Mouse (Mus musculus): ENCODE measurements around the gene Zfp710. TPM values are rescaled to one million over a fixed set of nuclear protein-coding genes. Genes with fewer than 3 reads are reported as not detected.
"Not testable (repeated sequence)": the region's sequence is repeated elsewhere in the genome, so short reads cannot be mapped to it uniquely, and the experiment has no call there.

Zfp710 gene
- 14.8 and 15.3 TPM in 2 replicates for polyA plus RNA-seq (2015; fragmentation: Nextera tagmentation; extraction: Ambion mirVana)

DNA sequence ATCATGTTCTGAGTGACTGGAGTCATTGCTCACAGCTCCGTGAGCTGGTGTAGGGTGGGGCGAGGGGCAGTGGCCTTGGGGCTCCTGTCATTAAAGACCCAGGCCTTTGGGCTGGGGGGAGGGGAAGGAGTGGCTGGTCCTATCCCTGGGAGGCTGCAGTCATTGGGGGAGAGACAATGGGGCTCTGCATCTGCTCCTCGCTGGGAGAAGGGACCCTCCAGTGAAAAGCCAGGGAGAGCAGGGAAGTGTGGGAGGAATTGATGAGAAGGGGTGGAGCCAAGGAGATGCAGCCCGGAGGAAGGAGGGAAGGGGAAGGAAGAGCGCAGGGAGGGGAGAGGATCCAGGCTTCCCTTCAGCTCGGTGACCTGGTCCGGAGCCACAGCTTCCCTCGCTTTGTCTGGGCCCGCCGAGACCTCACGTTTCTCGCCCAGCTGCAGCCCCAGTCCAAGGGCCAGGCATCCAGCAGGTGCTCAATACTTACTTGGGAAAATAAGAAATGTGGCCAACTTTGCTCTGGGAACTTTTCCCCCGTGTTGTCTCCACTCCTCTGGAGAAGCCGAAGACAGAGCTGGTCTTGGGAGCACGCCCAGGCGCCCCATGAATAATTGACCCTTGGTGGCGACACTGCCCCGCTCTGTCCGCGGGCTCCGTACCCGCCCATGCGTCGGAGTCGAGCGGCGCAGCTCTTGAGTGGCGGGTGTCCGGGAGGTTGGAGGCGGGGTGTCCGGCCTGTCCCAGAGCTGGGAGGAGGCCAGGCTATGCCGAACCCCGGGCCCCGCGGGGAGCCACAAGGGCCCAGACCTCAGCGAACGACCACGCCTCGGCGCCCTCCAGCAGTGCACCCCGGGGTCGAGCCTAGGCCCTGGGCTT is at the start of gene Zfp710:
Gene Zfp710 (plus strand): TSS at position 294 of the 870 bp plus-strand sequence.
- Histone ChIP-seq H3K4me2 (ENCODE audit: low read length) (peak within 1 kb of the TSS; percentile 89), H3K9ac (ENCODE audit: low read depth, low read length) (peak within 1 kb of the TSS; percentile 98), H3K27ac (peak within 1 kb of the TSS; percentile 98), H3K27me3 (ENCODE audit: insufficient read depth, low read length) (no peaks in the 10 kb centered on the region), H3K4me3 (replicated peaks; ENCODE audit: low read depth, low read length) (peak within 1 kb of the TSS; percentile 92), H3K9me3 (replicated peaks; ENCODE audit: low read length) (no peaks in the 10 kb centered on the region), H3K36me3 (ENCODE audit: insufficient read depth, low read length) (no peaks in the 10 kb centered on the region), H3K4me1 (replicated peaks; ENCODE audit: insufficient read depth, low read length) (0 out of 2 replicates have a peak, but pooled peaks cover 8% of the 10 kb centered on the region)
- WGBS, result under 1% methylated on average over 42 of the region's 42 CpGs
- ATAC-seq (replicated peaks; ENCODE audit: low FRiP score, low read depth) (peak; percentile 83), DNase-seq (ENCODE audit: low spot score) (peak; percentile 90)
- peak; percentile 46 for TF ChIP-seq CTCF (IDR thresholded peaks at IDR 0.05; ENCODE audit: low read depth)

DNA sequence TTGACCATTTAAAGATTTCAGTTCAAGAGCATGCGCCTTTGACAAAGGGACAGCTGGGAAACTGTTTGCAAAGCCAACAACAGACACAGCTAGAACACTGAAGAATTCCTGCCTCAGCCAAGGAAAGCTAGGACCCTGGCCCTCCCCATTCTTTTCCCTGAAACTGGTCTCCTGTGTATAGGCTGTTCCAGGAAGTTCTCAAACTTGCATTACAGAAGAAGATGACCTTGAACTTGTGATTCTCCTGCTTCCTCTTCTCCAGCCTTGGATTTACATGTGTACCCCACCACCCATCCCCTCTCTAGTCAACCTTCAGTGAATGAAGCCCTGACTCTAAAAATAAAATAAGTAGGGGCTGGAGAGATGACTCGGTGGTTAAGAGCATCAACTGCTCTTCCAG is 49.3 kb upstream of the Zfp710 start:
- WGBS, result 94% methylated on average over 2 of the region's 2 CpGs
- no peak overlapping the region for H3K27ac ChIP-seq
- no peak for TF ChIP-seq CTCF (IDR thresholded peaks at IDR 0.05; ENCODE audit: low read depth)
- DNase-seq (ENCODE audit: low spot score), result no peak
- H3K36me3 ChIP-seq (ENCODE audit: insufficient read depth, low read length), result no peaks in the 10 kb centered on the region
- H3K9me3 ChIP-seq (replicated peaks; ENCODE audit: low read length), result no peaks in the 10 kb centered on the region
- H3K4me3 ChIP-seq (replicated peaks; ENCODE audit: low read depth, low read length), result no peak overlapping the region
- no peaks in the 10 kb centered on the region for H3K27me3 ChIP-seq (ENCODE audit: insufficient read depth, low read length)
- no peak overlapping the region for H3K4me2 ChIP-seq (ENCODE audit: low read length)
- H3K9ac ChIP-seq (ENCODE audit: low read depth, low read length), result no peak overlapping the region
- no peaks in the 10 kb centered on the region for H3K4me1 ChIP-seq (replicated peaks; ENCODE audit: insufficient read depth, low read length)
- no peak for ATAC-seq (replicated peaks; ENCODE audit: low FRiP score, low read depth)

- Histone ChIP-seq H3K36me3 (ENCODE audit: insufficient read depth, low read length) (no peaks in the 10 kb centered on the region), H3K4me1 (replicated peaks; ENCODE audit: insufficient read depth, low read length) (no peaks in the 10 kb centered on the region), H3K27ac (no peak overlapping the region), H3K4me3 (replicated peaks; ENCODE audit: low read depth, low read length) (no peak overlapping the region), H3K9me3 (replicated peaks; ENCODE audit: low read length) (no peaks in the 10 kb centered on the region), H3K9ac (ENCODE audit: low read depth, low read length) (no peak overlapping the region), H3K27me3 (ENCODE audit: insufficient read depth, low read length) (no peaks in the 10 kb centered on the region), H3K4me2 (ENCODE audit: low read length) (no peak overlapping the region)
- WGBS, result 87% methylated on average over 7 of the region's 7 CpGs
- ATAC-seq (replicated peaks; ENCODE audit: low FRiP score, low read depth) (no peak), DNase-seq (ENCODE audit: low spot score) (no peak)
- no peak for TF ChIP-seq CTCF (IDR thresholded peaks at IDR 0.05; ENCODE audit: low read depth)
Observed at GRCm38 (mm10) chr7:79986717-79987116, 37.9 kb upstream of the Zfp710 start.

GRCm38 (mm10) chr7:79987745-79988144 is 36.9 kb upstream of the Zfp710 start:
- Histone ChIP-seq H3K4me3 (replicated peaks; ENCODE audit: low read depth, low read length) (no peak overlapping the region), H3K9ac (ENCODE audit: low read depth, low read length) (no peak overlapping the region), H3K4me1 (replicated peaks; ENCODE audit: insufficient read depth, low read length) (no peaks in the 10 kb centered on the region), H3K9me3 (replicated peaks; ENCODE audit: low read length) (no peaks in the 10 kb centered on the region), H3K27me3 (ENCODE audit: insufficient read depth, low read length) (no peaks in the 10 kb centered on the region), H3K27ac (no peak overlapping the region), H3K36me3 (ENCODE audit: insufficient read depth, low read length) (no peaks in the 10 kb centered on the region), H3K4me2 (ENCODE audit: low read length) (no peak overlapping the region)
- no peak for ATAC-seq (replicated peaks; ENCODE audit: low FRiP score, low read depth)
- DNase-seq (ENCODE audit: low spot score), result no peak
- TF ChIP-seq CTCF (IDR thresholded peaks at IDR 0.05; ENCODE audit: low read depth), result no peak
- 48% methylated on average over 3 of the region's 3 CpGs for WGBS

DNA sequence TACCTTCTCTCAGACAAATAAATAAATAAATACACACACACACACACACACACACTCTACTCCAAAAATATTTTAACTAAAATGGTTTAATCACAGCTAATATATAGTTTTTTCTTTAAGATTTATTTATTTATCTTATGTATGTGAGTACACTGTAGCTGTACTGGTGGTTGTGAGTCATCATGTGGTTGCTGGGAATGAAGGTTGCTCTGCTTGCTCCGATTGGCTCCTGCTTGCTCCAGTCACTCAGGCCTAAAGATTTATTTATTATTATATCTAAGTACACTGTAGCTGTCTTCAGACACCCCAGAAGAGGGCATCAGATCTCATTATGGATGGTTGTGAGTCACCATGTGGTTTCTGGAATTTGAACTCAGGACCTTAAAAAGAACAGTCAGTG is 36.1 kb upstream of the Zfp710 start:
- H3K9me3 ChIP-seq (replicated peaks; ENCODE audit: low read length); H3K9ac ChIP-seq (ENCODE audit: low read depth, low read length); H3K4me2 ChIP-seq (ENCODE audit: low read length); ATAC-seq (replicated peaks; ENCODE audit: low FRiP score, low read depth); H3K4me1 ChIP-seq (replicated peaks; ENCODE audit: insufficient read depth, low read length); H3K36me3 ChIP-seq (ENCODE audit: insufficient read depth, low read length); DNase-seq (ENCODE audit: low spot score); H3K27me3 ChIP-seq (ENCODE audit: insufficient read depth, low read length); H3K27ac ChIP-seq; H3K4me3 ChIP-seq (replicated peaks; ENCODE audit: low read depth, low read length): not testable (repeated sequence)
- WGBS, result 89% methylated on average over 1 of the region's 1 CpGs

GRCm38 (mm10) chr7:79994476-79994875 is 30.1 kb upstream of the Zfp710 start:
- Histone ChIP-seq H3K4me1 (replicated peaks; ENCODE audit: insufficient read depth, low read length) (no peaks in the 10 kb centered on the region), H3K27me3 (ENCODE audit: insufficient read depth, low read length) (no peaks in the 10 kb centered on the region), H3K4me2 (ENCODE audit: low read length) (no peak overlapping the region), H3K36me3 (ENCODE audit: insufficient read depth, low read length) (no peaks in the 10 kb centered on the region), H3K27ac (no peak overlapping the region), H3K9me3 (replicated peaks; ENCODE audit: low read length) (no peaks in the 10 kb centered on the region), H3K4me3 (replicated peaks; ENCODE audit: low read depth, low read length) (no peak overlapping the region), H3K9ac (ENCODE audit: low read depth, low read length) (no peak overlapping the region)
- WGBS, result 31% methylated on average over 8 of the region's 8 CpGs
- ATAC-seq (replicated peaks; ENCODE audit: low FRiP score, low read depth), result no peak; the same call in 1 of the 2 replicates
- TF ChIP-seq CTCF (IDR thresholded peaks at IDR 0.05; ENCODE audit: low read depth), result peak; percentile 73
- peak; percentile 75 for DNase-seq (ENCODE audit: low spot score)
